Mouse (Mus musculus) kidney, embryonic 16.5 days (tissue): ENCODE results near the gene Uba5. TPM values are rescaled to one million over a fixed set of nuclear protein-coding genes. Genes with fewer than 3 reads are reported as not detected.

Experiments
- ATAC-seq: fragments of 200-750 bp; cut with Nextera tagmentation; 2 replicates; pipeline ENCODE4 v1.8.0; 2017; ENCODE audit warnings: moderate TSS enrichment; ENCODE audit not compliant: low FRiP score, low TSS enrichment
- H3K27ac ChIP-seq: fragments of 300-500 bp; sonication (generic); 2 replicates; pipeline ENCODE4 v1.5.1; 2014; ENCODE audit warnings: low read length
- H3K27me3 ChIP-seq: fragments of 300-500 bp; sonication (generic); 2 replicates; pipeline ENCODE4 v1.6.1; 2014; ENCODE audit warnings: low read length, control low read depth, mixed read lengths; ENCODE audit not compliant: insufficient read depth
- H3K36me3 ChIP-seq: fragments of 300-500 bp; sonication (generic); 2 replicates; pipeline ENCODE4 v1.6.1; 2014; ENCODE audit warnings: low read length, control low read depth, mixed read lengths; ENCODE audit not compliant: insufficient read depth
- H3K4me1 ChIP-seq: fragments of 300-500 bp; sonication (generic); 2 replicates; pipeline ENCODE4 v1.6.1; 2014; ENCODE audit warnings: low read length, control low read depth, mixed read lengths; ENCODE audit not compliant: insufficient read depth
- H3K4me2 ChIP-seq: fragments of 300-500 bp; sonication (generic); replicated peaks from 2 replicates; pipeline ENCODE4 v1.6.1; 2014; ENCODE audit warnings: low read depth, low read length
- H3K4me3 ChIP-seq: fragments of 300-500 bp; sonication (generic); 2 replicates; pipeline ENCODE4 v1.5.1; 2014; ENCODE audit warnings: mild to moderate bottlenecking, low read length
- H3K9ac ChIP-seq: fragments of 300-500 bp; sonication (generic); replicated peaks from 2 replicates; pipeline ENCODE4 v1.6.1; 2014; ENCODE audit warnings: low read length
- H3K9me3 ChIP-seq: fragments of 300-500 bp; sonication (generic); 2 replicates; pipeline ENCODE4 v1.6.1; 2016; ENCODE audit warnings: low read length, control low read depth
- WGBS: fragments of 180-500 bp; shearing (Covaris S2); extraction: QIAGEN DNeasy Blood & Tissue Kit; methylation state at CpG from one replicate; pipeline ENCODE4 v1.1.7; 2014; 5-methylcytosine and 5-hydroxymethylcytosine counted together
- polyA plus RNA-seq: library from polyadenylated mRNA; unstranded; fragments of >200 nt; fragmentation: Nextera tagmentation; extraction: Ambion mirVana; gene quantifications from 2 replicates; pipeline ENCODE4 v1.2.1, GENCODE M21; 2015

The Uba5 gene
- polyA plus RNA-seq, 1 experiment from 2014 or later: 48.9 TPM

- ATAC-seq: no peak
- Histone ChIP-seq H3K27me3 (no peaks in the 10 kb centered on the region; the same call in 1 of the 2 replicates), H3K9me3 (no peaks in the 10 kb centered on the region), H3K4me2 (no peak overlapping the region), H3K4me3 (no peak overlapping the region), H3K9ac (no peak overlapping the region), H3K4me1 (peaks cover 19% of the 10 kb centered on the region), H3K36me3 (peaks cover 3% of the 10 kb centered on the region), H3K27ac (no peak overlapping the region)
- 40% methylated on average over 3 of the region's 3 CpGs for WGBS
Observed at GRCm38 (mm10) chr9:104000601-104001000, 62.3 kb downstream of the Uba5 start.

Other genes with a start within 250 kb of the Uba5 start
- gene Nphp3, start 60.6 kb downstream of the Uba5 start, polyA plus RNA-seq: 4.3 and 6.2 TPM in 2 replicates
- not detected in 2 replicates for gene Gm28305, start 22.5 kb downstream of the Uba5 start, polyA plus RNA-seq
- 15.7 and 19.0 TPM in 2 replicates for gene Acad11, start 243 bp upstream of the Uba5 start, polyA plus RNA-seq
- gene Ackr4, start 63.8 kb upstream of the Uba5 start, polyA plus RNA-seq: 1.9 and 2.0 TPM in 2 replicates
- 23.4 and 25.7 TPM in 2 replicates for gene Dnajc13, start 199.8 kb upstream of the Uba5 start, polyA plus RNA-seq